Mouse (Mus musculus) embryonic stem cell, embryonic (primary cell): ENCODE results near the gene Cyb5r3.

Source experiments
- CTCF ChIA-PET, 4 experiments: fragments of 300-600 bp in 2 of 4; fragments of 350-600 bp in 2 of 4; sonication (Branson Sonifier 250); formaldehyde crosslinking; loops; one replicate each; lab custom pipeline; 2022; ENCODE audit warnings: inconsistent platforms in 2 of 4; lab: Charles Lee
- POLR2A ChIA-PET, 4 experiments: fragments of 300-600 bp in 2 of 4; fragments of 350-600 bp in 2 of 4; sonication (Branson Sonifier 250); formaldehyde crosslinking; loops; one replicate each; lab custom pipeline; 2022; ENCODE audit warnings: antibody characterized with exemption in 4 of 4, inconsistent platforms in 1 of 4; lab: Charles Lee

The Cyb5r3 gene

DNA sequence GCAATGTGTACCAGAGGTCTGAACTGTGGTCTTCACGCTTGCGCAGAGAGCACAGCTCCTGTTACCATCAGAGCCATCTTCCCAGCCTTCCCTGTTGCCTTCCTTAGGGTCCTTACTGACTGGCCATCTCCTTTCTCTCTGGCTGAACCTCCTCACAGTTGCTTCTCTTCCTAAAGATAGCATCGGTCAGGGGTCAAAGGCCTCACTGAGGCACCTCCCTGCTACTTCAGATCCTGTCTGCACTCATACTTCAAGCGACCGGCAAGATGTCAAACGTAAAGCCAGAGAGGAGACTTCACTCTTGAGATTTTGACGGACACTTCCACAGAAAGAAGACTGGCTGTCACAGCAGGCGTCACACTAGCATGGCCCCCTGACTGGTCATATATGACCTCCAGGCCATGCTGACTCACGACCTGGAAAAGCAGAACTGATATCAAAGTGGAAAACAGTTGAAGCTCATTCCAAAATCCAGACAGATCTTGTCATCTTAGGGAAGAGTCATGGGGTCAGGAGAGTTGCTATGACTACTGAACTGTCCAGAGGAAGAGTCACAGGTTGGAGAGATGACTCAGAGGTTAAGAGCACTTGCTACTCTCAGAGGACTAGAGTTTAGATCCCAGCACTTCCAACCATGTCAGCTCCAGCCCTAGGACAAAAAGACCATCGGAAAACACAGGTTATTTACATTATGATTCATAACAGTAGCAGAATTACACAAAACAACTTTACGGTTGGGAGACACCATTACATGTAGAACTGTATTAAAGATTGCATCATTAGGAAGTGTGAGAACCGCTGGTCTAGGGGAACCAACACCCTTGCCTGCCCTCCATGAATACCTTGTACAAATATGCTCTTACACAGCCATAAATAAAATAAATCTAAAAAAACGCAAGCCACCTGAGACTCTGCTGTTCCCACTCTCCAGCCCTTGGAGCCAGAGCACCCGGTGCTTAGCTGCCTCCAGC lies 1.8 kb upstream of the Cyb5r3 start:
- POLR2A ChIA-PET: interaction anchor here (0.6 to 30.6 kb wide), 18 partner anchors 9 to 78 kb away, joined by 3 to 611 read pairs (median 8); partner anchors contain the start of genes Poldip3 (in 4 of the 4) and A4galt (in 1 of the 4)
- CTCF ChIA-PET: no interaction called here

DNA sequence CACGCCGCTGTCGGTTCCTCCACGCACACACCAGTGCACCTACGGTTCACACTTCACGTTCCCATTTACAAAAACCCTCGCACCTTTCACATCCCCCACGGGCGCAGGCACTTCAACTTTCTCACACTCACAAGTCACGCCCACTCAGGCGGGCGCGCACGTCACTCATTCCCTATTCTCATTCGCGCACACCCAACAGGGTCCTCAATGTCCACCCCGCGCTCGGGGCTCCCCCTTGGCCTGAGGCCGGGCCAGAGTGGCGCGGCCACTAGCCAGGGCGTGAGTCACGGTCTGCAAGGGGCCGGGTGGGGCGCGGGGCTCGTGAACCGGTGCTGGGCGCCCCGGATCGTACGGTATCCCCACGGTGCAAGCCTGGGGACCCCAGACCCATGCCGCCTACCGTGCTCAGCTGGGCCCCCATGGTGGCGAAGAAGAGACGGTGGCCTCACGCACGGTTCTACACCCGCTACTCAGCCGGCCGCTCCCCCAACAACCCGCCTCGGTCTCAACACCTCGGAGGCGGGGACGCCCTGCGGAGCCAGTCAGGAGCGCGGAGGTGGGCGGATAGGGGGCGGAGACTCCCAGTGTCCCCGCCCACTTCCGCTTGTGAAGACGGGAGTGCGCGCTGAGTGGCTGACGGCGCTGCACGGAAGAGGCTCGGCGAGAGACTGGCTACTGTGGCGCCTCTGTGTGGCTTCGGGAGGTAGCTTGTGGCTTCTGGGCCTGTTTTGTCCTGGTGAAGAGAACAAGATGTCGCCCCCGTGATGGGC lies 495 bp downstream of the Cyb5r3 start:
- POLR2A ChIA-PET: interaction anchor here (0.5 to 30.6 kb wide), 36 partner anchors 8 to 385 kb away, joined by 3 to 611 read pairs (median 4); partner anchors contain the start of gene Poldip3 (in 4 of the 4)
- CTCF ChIA-PET: interaction anchor here in 3 of 4 experiments (0.5 to 1.5 kb wide), 12 partner anchors 10 to 1211 kb away, joined by 3 to 7 read pairs (median 4); no protein-coding TSS in a partner anchor

GRCm38 (mm10) chr15:83170956-83171659 lies 1.3 kb downstream of the Cyb5r3 start:
- POLR2A ChIA-PET: interaction anchor here in 3 of 4 experiments (0.6 to 30.6 kb wide), 19 partner anchors 8 to 1409 kb away, joined by 3 to 611 read pairs (median 4); partner anchors contain the start of gene Poldip3 (in 3 of the 3)
- CTCF ChIA-PET: interaction anchor here in 3 of 4 experiments (0.6 to 1.5 kb wide), 4 partner anchors 12 to 85 kb away, joined by 4 to 7 read pairs (median 4); no protein-coding TSS in a partner anchor

- CTCF ChIA-PET: interaction anchor here in 3 of 4 experiments (0.7 to 1.5 kb wide), 3 partner anchors 12 to 62 kb away, joined by 3 to 4 read pairs (median 3); no protein-coding TSS in a partner anchor
- POLR2A ChIA-PET: interaction anchor here (0.6 to 30.6 kb wide), 20 partner anchors 10 to 1408 kb away, joined by 3 to 611 read pairs (median 4); partner anchors contain the start of gene Poldip3 (in 3 of the 4)
These were observed 2.3 kb downstream of the Cyb5r3 start for GRCm38 (mm10) chr15:83169772-83170722.

DNA sequence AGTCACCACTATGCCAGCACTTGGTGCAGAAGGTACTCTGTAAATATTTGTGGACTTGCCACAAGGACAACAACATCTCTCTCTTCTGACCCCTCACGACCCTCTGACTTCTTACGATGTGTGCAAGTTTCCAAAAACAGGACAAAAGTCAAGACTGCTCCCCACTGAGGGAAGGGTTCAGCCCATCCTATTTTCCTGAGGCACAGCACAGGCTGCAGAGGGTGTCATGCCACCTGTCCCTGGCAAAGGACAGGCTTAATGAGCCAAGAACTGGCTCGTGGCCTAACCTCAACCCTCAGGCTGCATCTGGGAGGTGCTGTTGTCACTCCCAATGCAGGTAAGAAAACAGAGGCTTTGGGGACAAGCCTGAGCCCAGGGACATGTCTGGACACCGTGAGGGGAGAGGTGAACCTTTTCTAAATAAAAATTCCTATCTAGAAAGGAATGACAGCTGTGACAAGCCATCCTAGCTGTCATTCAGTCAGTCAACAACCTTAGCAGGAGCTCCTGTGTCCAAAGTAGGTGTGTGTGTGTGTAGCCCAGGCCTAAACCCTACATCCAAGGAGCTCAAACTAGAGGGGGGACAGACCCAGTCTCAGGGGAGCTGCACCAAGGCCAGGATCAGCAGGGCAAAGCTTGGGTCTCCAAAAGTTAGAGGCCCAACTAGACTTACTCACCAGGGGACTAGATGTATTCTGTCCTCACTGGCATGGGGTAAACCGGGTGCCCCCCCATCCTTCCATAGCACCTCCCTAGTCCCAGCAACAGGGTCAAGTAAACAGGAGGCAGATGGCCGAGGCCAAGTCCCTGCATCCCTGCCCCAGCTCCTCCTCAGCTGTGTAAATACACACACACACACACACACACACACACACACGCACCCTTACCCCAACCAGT lies 3.3 kb downstream of the Cyb5r3 start:
- ChIA-PET CTCF (interaction anchor here in 2 of 4 experiments (0.7 to 0.8 kb wide), 2 partner anchors 11 to 61 kb away, joined by 3 read pairs; no protein-coding TSS in a partner anchor), POLR2A (interaction anchor here (0.5 to 30.6 kb wide), 20 partner anchors 10 to 357 kb away, joined by 3 to 611 read pairs (median 6); partner anchors contain the start of genes Poldip3 (in 3 of the 4) and Rrp7a (in 1 of the 4))

- POLR2A ChIA-PET: interaction anchor here in 3 of 4 experiments (0.5 to 30.6 kb wide), 13 partner anchors 8 to 137 kb away, joined by 3 to 611 read pairs (median 5); partner anchors contain the start of genes Poldip3 (in 3 of the 3) and Rrp7a (in 1 of the 3)
These were observed 4.1 kb downstream of the Cyb5r3 start for GRCm38 (mm10) chr15:83168311-83168710.

DNA sequence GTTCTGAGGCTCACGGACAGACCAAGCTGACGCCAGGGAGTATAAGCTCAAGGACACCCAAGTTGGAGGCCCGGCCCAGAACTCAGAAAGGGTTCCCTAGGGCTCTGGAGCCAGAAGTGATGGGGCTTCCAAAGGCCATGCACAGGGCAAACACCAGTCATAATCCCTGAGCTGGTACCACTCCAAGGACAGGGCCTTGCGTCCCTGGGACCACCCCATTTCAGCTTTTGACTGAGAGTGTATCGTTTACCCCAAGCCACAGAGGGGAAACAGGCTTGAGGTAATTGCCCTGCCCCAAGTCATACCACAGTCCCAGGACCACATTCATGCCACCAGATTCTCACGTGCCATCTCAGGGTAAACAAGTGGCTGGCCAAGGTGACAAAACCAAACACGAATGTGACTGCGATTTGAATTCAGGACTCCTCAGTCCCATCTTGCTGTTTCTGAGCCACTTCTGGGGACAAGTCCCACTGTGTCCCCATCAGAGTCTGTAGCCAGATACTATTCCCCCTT lies 4.8 kb downstream of the Cyb5r3 start:
- ChIA-PET CTCF (interaction anchor here in 2 of 4 experiments (0.5 kb wide), 2 partner anchors 11 to 69 kb away, joined by 3 to 5 read pairs; no protein-coding TSS in a partner anchor), POLR2A (interaction anchor here (0.6 to 30.6 kb wide), 20 partner anchors 9 to 165 kb away, joined by 3 to 611 read pairs (median 4); partner anchors contain the start of gene Poldip3 (in 3 of the 4))

More at GRCm38 (mm10) chr15:83168311-83168710, 4.1 kb downstream of the Cyb5r3 start:
- CTCF ChIA-PET: interaction anchor here in 1 of 4 experiments (0.6 kb wide), 1 partner anchor 147 kb away, joined by 3 read pairs; no protein-coding TSS in a partner anchor

DNA sequence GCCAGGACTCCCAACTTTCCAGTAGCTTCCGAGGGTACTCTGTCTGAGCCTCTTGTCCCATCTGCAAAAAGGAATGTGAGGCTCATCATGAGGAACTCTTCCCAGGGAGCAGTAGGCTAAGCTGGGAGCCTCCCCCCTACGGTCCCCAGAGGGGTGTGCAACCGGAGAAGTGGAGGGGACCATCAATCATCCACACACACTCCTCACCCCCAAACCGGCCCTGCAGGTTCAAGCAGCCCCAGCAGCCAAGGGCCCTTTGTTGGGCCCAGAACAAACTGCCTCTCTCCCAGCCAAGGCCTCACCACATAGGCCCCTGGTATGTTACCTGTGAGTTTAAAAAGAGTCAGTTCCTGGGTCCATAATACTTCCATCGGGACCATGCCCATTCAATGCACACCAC lies 5.3 kb downstream of the Cyb5r3 start:
- ChIA-PET POLR2A (interaction anchor here (0.6 to 30.6 kb wide), 16 partner anchors 9 to 165 kb away, joined by 3 to 611 read pairs (median 4); partner anchors contain the start of gene Poldip3 (in 3 of the 4)), CTCF (interaction anchor here in 2 of 4 experiments (0.5 kb wide), 2 partner anchors 11 to 69 kb away, joined by 3 to 5 read pairs; no protein-coding TSS in a partner anchor)

- POLR2A ChIA-PET: interaction anchor here (0.7 to 30.6 kb wide), 11 partner anchors 11 to 512 kb away, joined by 3 to 611 read pairs (median 3); partner anchors contain the start of gene Poldip3 (in 3 of the 4)
These were observed 5.8 kb downstream of the Cyb5r3 start for GRCm38 (mm10) chr15:83166642-83167041.

DNA sequence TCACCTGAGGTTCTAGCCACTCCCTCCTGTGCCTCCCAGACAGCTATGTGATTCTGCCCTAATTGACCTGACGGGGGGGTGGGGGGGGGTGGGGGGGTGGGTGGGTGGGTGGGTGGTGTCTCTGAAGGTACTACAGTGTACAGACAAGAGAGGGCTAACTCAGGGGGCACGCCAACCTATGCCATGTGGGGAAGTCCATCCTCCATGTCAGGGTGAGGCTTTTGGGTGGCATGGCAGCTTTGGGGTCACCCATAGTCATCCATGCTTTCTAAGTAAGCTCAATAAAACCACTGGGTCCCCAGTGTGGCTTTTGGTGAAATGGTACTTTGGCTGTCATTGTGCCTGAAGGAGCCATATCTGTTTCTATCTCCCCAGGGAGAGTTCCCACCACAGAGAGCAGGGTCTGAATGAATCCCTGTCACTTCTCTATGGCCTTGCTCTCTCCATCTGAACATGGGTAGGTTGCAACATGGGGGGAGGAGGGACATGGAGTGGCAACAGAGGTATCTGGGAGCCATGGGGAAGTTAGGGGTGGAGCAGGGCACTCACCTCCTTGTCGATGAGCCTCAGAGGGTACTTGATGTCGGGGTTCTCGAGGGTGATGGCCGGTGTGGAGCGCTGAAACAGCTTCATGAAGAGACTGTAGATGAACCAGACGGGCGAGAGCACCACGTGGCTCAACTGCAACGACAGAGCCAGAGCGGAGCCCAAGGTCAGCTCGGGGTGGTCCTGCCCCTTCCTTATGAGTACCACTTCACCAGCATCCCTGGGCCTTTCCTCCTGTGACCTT lies 6.7 kb downstream of the Cyb5r3 start:
- POLR2A ChIA-PET: interaction anchor here (0.5 to 30.6 kb wide), 21 partner anchors 9 to 183 kb away, joined by 3 to 611 read pairs (median 4); partner anchors contain the start of gene Poldip3 (in 4 of the 4)
- CTCF ChIA-PET: interaction anchor here in 2 of 4 experiments (1.0 to 2.0 kb wide), 2 partner anchors 39 to 180 kb away, joined by 3 to 7 read pairs; no protein-coding TSS in a partner anchor

More at GRCm38 (mm10) chr15:83166642-83167041, 5.8 kb downstream of the Cyb5r3 start:
- CTCF ChIA-PET: no interaction called here

DNA sequence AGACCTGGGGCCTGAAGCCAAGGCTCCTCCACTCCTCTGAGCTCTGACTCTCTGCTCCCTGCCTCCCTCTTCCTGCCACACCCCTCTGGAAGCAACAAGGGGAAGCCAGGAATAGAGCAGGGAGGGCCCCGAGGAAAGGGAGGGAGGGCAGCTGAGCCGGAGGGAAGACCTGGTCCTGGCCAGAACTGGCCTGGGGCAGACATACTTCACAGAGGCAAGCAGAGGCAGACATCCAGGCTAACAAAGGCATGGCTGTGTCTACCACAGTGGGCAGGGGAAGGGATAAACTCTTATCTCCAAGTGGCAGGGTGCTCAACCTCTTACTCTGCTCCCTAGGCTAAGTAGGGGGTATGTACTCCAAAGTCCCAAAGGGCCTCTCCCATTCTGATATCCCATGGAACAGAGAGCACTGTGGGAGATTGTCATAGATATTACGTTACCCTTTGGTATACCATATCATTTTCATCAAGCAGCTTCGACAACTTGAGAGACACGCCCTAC lies 7.4 kb downstream of the Cyb5r3 start:
- ChIA-PET CTCF (interaction anchor here (0.5 to 2.0 kb wide), 6 partner anchors 40 to 608 kb away, joined by 3 to 7 read pairs (median 3); no protein-coding TSS in a partner anchor), POLR2A (interaction anchor here (0.5 to 30.6 kb wide), 25 partner anchors 8 to 184 kb away, joined by 3 to 611 read pairs (median 4); partner anchors contain the start of gene Poldip3 (in 4 of the 4))

DNA sequence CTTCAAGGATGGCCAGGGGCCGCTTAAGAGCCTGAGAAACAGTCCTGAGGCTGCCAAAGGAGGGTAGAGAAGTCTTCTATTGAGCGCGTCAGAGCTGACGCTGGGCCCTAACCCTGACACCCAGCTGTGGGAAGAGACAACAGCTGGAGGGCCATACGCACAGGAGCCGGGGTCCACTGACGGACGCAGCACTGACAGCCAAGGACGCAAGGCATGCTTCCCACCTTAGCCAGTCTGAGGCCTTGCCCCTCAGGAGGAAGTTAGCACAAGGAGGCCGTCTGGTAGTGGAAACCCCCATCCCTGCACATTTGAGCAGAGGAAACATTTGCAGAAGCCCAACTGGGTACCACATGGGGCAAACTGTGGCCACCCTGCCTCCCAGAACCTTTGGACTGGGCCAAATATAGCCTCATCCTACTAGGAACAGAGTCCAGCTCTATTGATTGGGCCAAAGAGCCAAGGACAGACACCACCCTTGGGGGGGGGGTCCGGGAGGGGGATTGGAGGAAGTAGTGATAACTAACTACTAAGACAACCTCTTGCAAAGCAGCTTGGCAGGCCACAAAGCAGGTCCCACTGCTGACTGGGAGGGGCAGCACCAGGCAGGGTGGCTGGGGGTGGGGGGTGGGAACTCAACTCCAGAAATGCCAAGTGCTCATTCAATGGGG lies 9.4 kb downstream of the Cyb5r3 start:
- CTCF ChIA-PET: interaction anchor here in 2 of 4 experiments (0.6 to 0.7 kb wide), 3 partner anchors 45 to 878 kb away, joined by 3 to 15 read pairs (median 4); no protein-coding TSS in a partner anchor
- POLR2A ChIA-PET: interaction anchor here (0.7 to 30.6 kb wide), 14 partner anchors 7 to 182 kb away, joined by 3 to 611 read pairs (median 4); partner anchors contain the start of genes Poldip3 (in 4 of the 4) and Cyb5r3 (in 1 of the 4)
